Comparison of ENCODE assay signal across 22 mouse cellular contexts in genomic region chr8:127161854-127162253, GRCm38 (mm10).
"Had no signal": no experiment of that assay in that cellular context is flagged by ENCODE, and none has a peak within 500 bp of the region (broad histone marks: within the 10 kb centered on the region; RNA-seq: fewer than 3 reads in every experiment).

No protein-coding gene starts in this region.

- H3K27ac ChIP-seq: heart, adult 2 months; heart, embryonic 13.5 days; heart, embryonic 15.5 days; hindbrain, embryonic 13.5 days; hindbrain, embryonic 15.5 days; hindbrain, postnatal 0 days; layer of hippocampus, adult 2 months; left cerebral cortex, adult 2 months; limb, embryonic 10.5 days; limb, embryonic 12.5 days had no signal

- H3K4me1 ChIP-seq: hindbrain, embryonic 15.5 days had no signal

- ATAC-seq: forebrain, postnatal 0 days; hindbrain, postnatal 0 days had no signal

- H3K36me3 ChIP-seq: hindbrain, embryonic 13.5 days; hindbrain, embryonic 15.5 days had no signal

- H3K9ac ChIP-seq: forebrain, postnatal 0 days; heart, embryonic 13.5 days; heart, embryonic 15.5 days; hindbrain, embryonic 13.5 days; hindbrain, embryonic 15.5 days; limb, embryonic 12.5 days had no signal

- H3K4me2 ChIP-seq: heart, embryonic 11.5 days; heart, embryonic 13.5 days; heart, embryonic 15.5 days; hindbrain, embryonic 13.5 days; hindbrain, embryonic 15.5 days; limb, embryonic 12.5 days; liver, embryonic 11.5 days had no signal

- DNase-seq: forebrain, postnatal 0 days; gastrocnemius, postnatal 14 days; gastrocnemius, postnatal 36 days; heart, adult 2 months; heart, postnatal 14 days; heart, postnatal 36 days; kidney, adult 18-20 months; kidney, adult 8-10 months; kidney, postnatal 25 days; kidney, postnatal 4 days; liver had no signal

- H3K9me3 ChIP-seq: heart, embryonic 13.5 days; heart, embryonic 15.5 days; hindbrain, embryonic 13.5 days; hindbrain, embryonic 15.5 days; limb, embryonic 10.5 days; limb, embryonic 12.5 days had no signal

- H3K4me3 ChIP-seq: heart, adult 2 months; heart, embryonic 13.5 days; heart, embryonic 15.5 days; hindbrain, embryonic 13.5 days; hindbrain, embryonic 15.5 days; layer of hippocampus, adult 2 months; left cerebral cortex, adult 2 months; limb, embryonic 10.5 days; limb, embryonic 12.5 days had no signal

- H3K27me3 ChIP-seq: heart, embryonic 13.5 days; heart, embryonic 15.5 days; hindbrain, embryonic 13.5 days; hindbrain, embryonic 15.5 days; limb, embryonic 12.5 days had no signal
